Mouse (Mus musculus) forebrain, embryonic 15.5 days (tissue): ENCODE data around the gene Rexo2. TPM values are rescaled to one million over a fixed set of nuclear protein-coding genes. Genes with fewer than 3 reads are reported as not detected.
"Not testable (repeated sequence)": the region's sequence is repeated elsewhere in the genome, so short reads cannot be mapped to it uniquely, and the experiment has no call there.

Experiments used
- ATAC-seq: fragments of 200-750 bp; cut with Nextera tagmentation; replicated peaks from 2 replicates; pipeline ENCODE4 v1.8.0; 2017; ENCODE audit warnings: mild to moderate bottlenecking, moderate TSS enrichment, moderate library complexity
- H3K27ac ChIP-seq: fragments of 300-500 bp; sonication (generic); replicated peaks from 2 replicates; pipeline ENCODE4 v1.5.1; 2015; ENCODE audit warnings: mild to moderate bottlenecking, inconsistent platforms
- H3K27me3 ChIP-seq: fragments of 300-500 bp; sonication (generic); 2 replicates; pipeline ENCODE4 v1.6.1; 2015; ENCODE audit warnings: inconsistent platforms
- H3K36me3 ChIP-seq: fragments of 300-500 bp; sonication (generic); 2 replicates; pipeline ENCODE4 v1.6.1; 2015; ENCODE audit warnings: mild to moderate bottlenecking, inconsistent platforms
- H3K4me1 ChIP-seq: fragments of 300-500 bp; sonication (generic); 2 replicates; pipeline ENCODE4 v1.6.1; 2015; ENCODE audit warnings: inconsistent platforms
- H3K4me2 ChIP-seq: fragments of 300-500 bp; sonication (generic); replicated peaks from 2 replicates; pipeline ENCODE4 v1.6.1; 2015; ENCODE audit warnings: mild to moderate bottlenecking, inconsistent platforms
- H3K4me3 ChIP-seq: fragments of 300-500 bp; sonication (generic); 2 replicates; pipeline ENCODE4 v1.5.1; 2015; ENCODE audit warnings: mild to moderate bottlenecking, inconsistent platforms
- H3K9ac ChIP-seq: fragments of 300-500 bp; sonication (generic); replicated peaks from 2 replicates; pipeline ENCODE4 v1.6.1; 2015; ENCODE audit warnings: mild to moderate bottlenecking, inconsistent platforms
- H3K9me3 ChIP-seq: fragments of 300-500 bp; sonication (generic); 2 replicates; pipeline ENCODE4 v1.6.1; 2016; ENCODE audit warnings: inconsistent platforms
- WGBS: fragments of 180-500 bp; shearing (Covaris S2); methylation state at CpG from one replicate; pipeline ENCODE4 v1.1.7; 2015; ENCODE audit warnings: mixed read lengths; 5-methylcytosine and 5-hydroxymethylcytosine counted together
- polyA plus RNA-seq: library from polyadenylated mRNA; unstranded; fragments of >200 nt; fragmentation: Nextera tagmentation; extraction: Ambion mirVana; gene quantifications from 2 replicates; pipeline ENCODE4 v1.2.1, GENCODE M21; 2015

Gene Rexo2
- polyA plus RNA-seq, 1 experiment from 2014 or later, result 100 TPM

- 1% methylated on average over 34 of the region's 34 CpGs for WGBS
- Histone ChIP-seq H3K4me2 (peak overlapping the region; percentile 78), H3K9me3 (no peaks in the 10 kb centered on the region), H3K9ac (peak overlapping the region; percentile 80), H3K27ac (peak overlapping the region; percentile 86), H3K4me3 (peak overlapping the region; percentile 70), H3K4me1 (peaks cover 21% of the 10 kb centered on the region), H3K27me3 (no peaks in the 10 kb centered on the region), H3K36me3 (peaks cover 25% of the 10 kb centered on the region)
- peak; percentile 68 for ATAC-seq
Observed at GRCm38 (mm10) chr9:48495548-48495932, 15.1 kb upstream of the Rexo2 start.

GRCm38 (mm10) chr9:48494817-48495547 is 14.6 kb upstream of the Rexo2 start, which contains the start of the genes Rbm7 and Gm5617:
Gene Rbm7 (minus strand): TSS chr9:48495299.
Gene Gm5617 (plus strand): TSS chr9:48495442.
- ATAC-seq, result peak; percentile 100
- peak within 1 kb of the TSS; percentile 86 for H3K27ac ChIP-seq
- peaks cover 21% of the 10 kb centered on the region for H3K4me1 ChIP-seq
- peaks cover 29% of the 10 kb centered on the region for H3K36me3 ChIP-seq
- peak within 1 kb of the TSS; percentile 70 for H3K4me3 ChIP-seq
- H3K4me2 ChIP-seq, result peak within 1 kb of the TSS; percentile 78
- H3K27me3 ChIP-seq, result no peaks in the 10 kb centered on the region
- WGBS, result under 1% methylated on average over 71 of the region's 72 CpGs
- H3K9ac ChIP-seq, result peak within 1 kb of the TSS; percentile 80
- no peaks in the 10 kb centered on the region for H3K9me3 ChIP-seq

- Histone ChIP-seq H3K9ac (no peak overlapping the region; the same call in 1 of the 2 replicates), H3K9me3 (no peaks in the 10 kb centered on the region), H3K27ac (no peak overlapping the region), H3K4me1 (peaks cover 14% of the 10 kb centered on the region), H3K4me3 (peak overlapping the region; percentile 89), H3K27me3 (no peaks in the 10 kb centered on the region), H3K4me2 (peak overlapping the region; percentile 78), H3K36me3 (peaks cover 4% of the 10 kb centered on the region; the same call in 1 of the 2 replicates)
- WGBS, result 31% methylated on average over 20 of the region's 20 CpGs
- ATAC-seq, result no peak
Observed at GRCm38 (mm10) chr9:48481214-48482134, 1.1 kb upstream of the Rexo2 start.

GRCm38 (mm10) chr9:48479838-48480410 is 499 bp downstream of the Rexo2 start:
- Histone ChIP-seq H3K4me1 (peaks cover 14% of the 10 kb centered on the region), H3K9me3 (no peaks in the 10 kb centered on the region), H3K4me3 (peak overlapping the region; percentile 89), H3K27ac (no peak overlapping the region), H3K27me3 (no peaks in the 10 kb centered on the region), H3K4me2 (peak overlapping the region; percentile 78), H3K9ac (peak overlapping the region; percentile 69), H3K36me3 (peaks cover 2% of the 10 kb centered on the region; the same call in 1 of the 2 replicates)
- WGBS, result 6% methylated on average over 25 of the region's 25 CpGs
- peak; percentile 61 for ATAC-seq

- no peaks in the 10 kb centered on the region for H3K27me3 ChIP-seq
- no peak overlapping the region for H3K4me2 ChIP-seq
- no peak overlapping the region for H3K4me3 ChIP-seq
- WGBS, result 90% methylated on average over 4 of the region's 4 CpGs
- H3K9ac ChIP-seq, result no peak overlapping the region
- peaks cover 14% of the 10 kb centered on the region for H3K4me1 ChIP-seq
- no peaks in the 10 kb centered on the region for H3K9me3 ChIP-seq
- no peak for ATAC-seq
- no peaks in the 10 kb centered on the region for H3K36me3 ChIP-seq
- H3K27ac ChIP-seq, result no peak overlapping the region
Observed at GRCm38 (mm10) chr9:48478808-48479207, 1.6 kb downstream of the Rexo2 start.

- Histone ChIP-seq H3K9ac (no peak overlapping the region), H3K4me2 (no peak overlapping the region), H3K9me3 (no peaks in the 10 kb centered on the region), H3K4me3 (no peak overlapping the region), H3K36me3 (no peaks in the 10 kb centered on the region), H3K4me1 (peaks cover 14% of the 10 kb centered on the region), H3K27ac (no peak overlapping the region), H3K27me3 (no peaks in the 10 kb centered on the region)
- 96% methylated on average over 10 of the region's 10 CpGs for WGBS
- ATAC-seq, result no peak
Observed at GRCm38 (mm10) chr9:48476236-48477165, 3.9 kb downstream of the Rexo2 start.

GRCm38 (mm10) chr9:48474367-48474766 is 6.1 kb downstream of the Rexo2 start:
- no peak for ATAC-seq
- no peaks in the 10 kb centered on the region for H3K27me3 ChIP-seq
- no peak overlapping the region for H3K4me3 ChIP-seq
- 94% methylated on average over 9 of the region's 9 CpGs for WGBS
- H3K36me3 ChIP-seq, result no peaks in the 10 kb centered on the region
- no peak overlapping the region for H3K4me2 ChIP-seq
- H3K4me1 ChIP-seq, result peaks cover under 1% of the 10 kb centered on the region; the same call in 1 of the 2 replicates
- no peaks in the 10 kb centered on the region for H3K9me3 ChIP-seq
- no peak overlapping the region for H3K9ac ChIP-seq
- H3K27ac ChIP-seq, result no peak overlapping the region

- Histone ChIP-seq H3K36me3 (no peaks in the 10 kb centered on the region), H3K9ac (no peak overlapping the region), H3K9me3 (no peaks in the 10 kb centered on the region), H3K4me1 (no peaks in the 10 kb centered on the region), H3K27ac (no peak overlapping the region), H3K27me3 (no peaks in the 10 kb centered on the region), H3K4me3 (no peak overlapping the region), H3K4me2 (no peak overlapping the region)
- ATAC-seq, result no peak
- WGBS, result 91% methylated on average over 12 of the region's 12 CpGs
Observed at GRCm38 (mm10) chr9:48473131-48473530, 7.3 kb downstream of the Rexo2 start.

GRCm38 (mm10) chr9:48472441-48473025 is 7.9 kb downstream of the Rexo2 start:
- Histone ChIP-seq H3K4me1 (no peaks in the 10 kb centered on the region), H3K36me3 (no peaks in the 10 kb centered on the region)
- 74% methylated on average over 15 of the region's 15 CpGs for WGBS

GRCm38 (mm10) chr9:48467471-48467870 is 13.0 kb downstream of the Rexo2 start:
- not testable (repeated sequence) for H3K4me2 ChIP-seq, H3K4me3 ChIP-seq, ATAC-seq, H3K9me3 ChIP-seq, H3K9ac ChIP-seq, H3K27ac ChIP-seq, H3K4me1 ChIP-seq, H3K36me3 ChIP-seq, H3K27me3 ChIP-seq
- 96% methylated on average over 5 of the region's 5 CpGs for WGBS

More at GRCm38 (mm10) chr9:48472441-48473025, 7.9 kb downstream of the Rexo2 start:
- ATAC-seq, result no peak
- H3K9me3 ChIP-seq, result no peaks in the 10 kb centered on the region
- H3K4me2 ChIP-seq, result no peak overlapping the region
- H3K27me3 ChIP-seq, result no peaks in the 10 kb centered on the region
- no peak overlapping the region for H3K27ac ChIP-seq
- H3K9ac ChIP-seq, result no peak overlapping the region
- H3K4me3 ChIP-seq, result no peak overlapping the region

- Histone ChIP-seq H3K27me3 (no peaks in the 10 kb centered on the region), H3K4me3 (no peak overlapping the region), H3K9me3 (no peaks in the 10 kb centered on the region), H3K27ac (no peak overlapping the region), H3K4me2 (no peak overlapping the region), H3K4me1 (no peaks in the 10 kb centered on the region), H3K9ac (no peak overlapping the region), H3K36me3 (peaks cover 3% of the 10 kb centered on the region; the same call in 1 of the 2 replicates)
- 54% methylated on average over 3 of the region's 3 CpGs for WGBS
- no peak for ATAC-seq
Observed at GRCm38 (mm10) chr9:48466804-48467203, 13.6 kb downstream of the Rexo2 start.
